Mouse (Mus musculus): ENCODE results near the gene Ints6l. TPM values are rescaled to one million over a fixed set of nuclear protein-coding genes. Genes with fewer than 3 reads are reported as not detected.
"Not testable (repeated sequence)": the region's sequence is repeated elsewhere in the genome, so short reads cannot be mapped to it uniquely, and the experiment has no call there.

The Ints6l gene
- total RNA-seq, 1 experiment from 2014 or later: 29.9 TPM

DNA sequence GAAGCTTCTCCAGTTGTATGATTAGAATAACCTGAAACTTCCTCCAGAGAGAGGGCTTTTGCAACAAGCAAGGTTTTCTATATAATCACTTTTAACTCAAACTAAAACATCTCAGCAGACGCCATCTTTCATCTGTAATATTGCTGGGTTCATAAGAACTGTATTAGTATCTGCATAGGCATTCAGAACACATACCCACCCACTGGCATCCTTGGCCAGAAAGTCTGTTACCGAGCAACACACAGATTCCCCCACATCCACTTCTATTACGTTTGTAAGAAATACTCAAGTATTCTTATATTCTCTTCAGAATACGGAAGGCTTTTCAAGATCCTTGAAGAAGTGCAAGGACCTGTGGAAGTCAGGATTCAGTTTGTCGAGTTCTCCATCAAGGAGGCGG lies 69.8 kb downstream of the Ints6l start, which contains the start of gene Gm10477:
TSS of gene Gm10477 (plus strand) at position 301 of the 400 bp plus-strand sequence.
- DNase-seq: not testable (repeated sequence)

- DNase-seq: peak; percentile 66
These were observed 76.6 kb downstream of the Ints6l start for GRCm38 (mm10) chrX:56531266-56531665.

- peak; percentile 2 for DNase-seq
These were observed 82.5 kb downstream of the Ints6l start for GRCm38 (mm10) chrX:56537162-56537561.

DNA sequence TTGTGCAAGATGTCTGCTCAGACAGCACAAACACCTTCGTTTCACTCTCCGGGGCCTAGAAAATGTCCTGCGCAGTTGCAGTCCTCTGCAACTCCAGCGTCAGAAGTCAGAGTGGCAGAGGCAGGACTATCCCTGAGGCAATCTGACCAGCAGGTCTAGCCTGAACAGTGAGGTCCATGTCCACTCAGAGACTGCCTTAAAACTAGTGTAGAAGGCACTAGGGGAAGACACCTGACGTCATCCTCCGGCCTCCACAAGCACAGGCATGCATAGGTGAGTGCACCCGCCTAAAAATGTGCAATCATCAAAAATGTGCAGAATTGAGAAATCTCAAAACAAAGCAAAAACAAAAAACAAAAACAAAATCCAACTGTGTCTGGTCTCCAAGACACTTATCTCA lies 94.8 kb downstream of the Ints6l start, which contains the start of gene Gm648:
TSS of gene Gm648 (minus strand) at position 101 of the 400 bp plus-strand sequence.
- DNase-seq: no peak

GRCm38 (mm10) chrX:56553584-56553983 lies 98.9 kb downstream of the Ints6l start:
- DNase-seq: no peak

Other genes with a start within 250 kb of the Ints6l start
- gene Gm773, start 242.0 kb upstream of the Ints6l start, total RNA-seq (2021): not detected in 2 replicates
- 4.0 and 4.4 TPM in 2 replicates for gene Zfp449, start 108.5 kb upstream of the Ints6l start, total RNA-seq (2021)
- 0.38 and 1.0 TPM in 2 replicates for gene Smim10l2a, start 80.3 kb upstream of the Ints6l start, total RNA-seq (2021)
- not detected in 2 replicates for gene Gm2174, start 6.9 kb upstream of the Ints6l start, total RNA-seq (2021)
- gene Gm10477, start 69.9 kb downstream of the Ints6l start, total RNA-seq (2021): not detected in 2 replicates
- not detected in 2 replicates for gene Gm648, start 94.7 kb downstream of the Ints6l start, total RNA-seq (2021)
- gene Mmgt1, start 143.2 kb downstream of the Ints6l start, total RNA-seq (2021): 28.6 and 31.7 TPM in 2 replicates
- 25.7 and 29.0 TPM in 2 replicates for gene Slc9a6, start 154.9 kb downstream of the Ints6l start, total RNA-seq (2021)